Mouse (Mus musculus) brown adipose tissue, adult 24 weeks (tissue): ENCODE results near the gene Dab2. TPM values are rescaled to one million over a fixed set of nuclear protein-coding genes. Genes with fewer than 3 reads are reported as not detected.

Experiments
- H3K27ac ChIP-seq: fragments of 200-500 bp; replicated peaks from 2 replicates; pipeline ENCODE4 v1.5.1; 2012; ENCODE audit warnings: low read depth, mild to moderate bottlenecking, low read length
- H3K4me1 ChIP-seq: fragments of 200-500 bp; 2 replicates; pipeline ENCODE4 v1.6.1; 2012; ENCODE audit warnings: low read length, mixed read lengths; ENCODE audit not compliant: control insufficient read depth, insufficient read depth, insufficient read length
- H3K4me3 ChIP-seq: fragments of 200-500 bp; 2 replicates; pipeline ENCODE4 v1.5.1; 2012; ENCODE audit warnings: low read depth, mild to moderate bottlenecking, low read length, moderate library complexity; ENCODE audit not compliant: insufficient read depth
- polyA plus RNA-seq: library from polyadenylated mRNA; stranded (reverse); fragments of >200 nt; gene quantifications from 2 replicates; pipeline ENCODE4 v1.2.4, GENCODE M21; 2012; ENCODE audit not compliant: missing spikeins, insufficient read depth, insufficient read length

Gene Dab2
- polyA plus RNA-seq = 14.9 and 20.8 TPM in 2 replicates

DNA sequence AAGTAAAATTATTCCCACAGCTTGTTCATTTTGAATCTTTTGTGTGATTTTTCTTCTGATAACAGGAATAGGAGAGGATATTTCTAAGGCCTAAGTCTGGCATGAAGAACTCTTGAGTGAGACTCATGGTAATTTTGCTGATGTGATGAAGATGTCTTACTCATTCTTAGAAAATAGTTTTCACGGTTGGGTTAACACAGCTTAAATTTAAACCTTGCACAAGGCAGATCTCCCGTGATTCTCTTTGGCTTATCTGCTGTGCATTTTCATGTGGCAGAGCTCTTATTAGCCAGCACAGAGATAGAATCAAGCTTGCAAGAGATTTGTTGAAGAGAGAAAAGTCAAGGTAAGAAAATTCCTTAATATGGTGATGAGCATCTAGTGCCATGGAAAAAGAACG is at the start of gene Dab2:
Gene Dab2, plus strand, starts transcription at position 235 of the 400 bp plus-strand sequence.
- Histone ChIP-seq H3K27ac (no peak within 1 kb of the TSS), H3K4me1 (no peaks in the 10 kb centered on the region), H3K4me3 (no peak within 1 kb of the TSS)

DNA sequence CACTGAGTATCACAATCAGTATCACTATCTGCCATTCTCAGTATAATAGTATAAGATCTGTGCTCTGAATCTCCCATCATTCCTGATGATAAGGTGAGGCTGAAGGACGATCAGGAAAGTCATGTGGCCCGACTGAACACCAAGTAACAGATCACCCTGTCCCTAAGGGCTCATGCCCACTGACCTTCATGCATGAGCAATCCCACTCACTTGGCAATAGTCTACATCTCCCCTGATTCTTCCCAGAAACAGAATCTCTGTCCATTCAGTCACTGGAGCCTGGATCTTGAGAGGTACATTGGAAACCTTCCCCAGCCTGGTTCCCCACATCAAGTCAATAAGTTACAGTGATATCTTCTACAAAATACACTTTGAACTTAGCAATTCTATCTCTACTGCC is 46.1 kb upstream of the Dab2 start:
- Histone ChIP-seq H3K4me1 (no peaks in the 10 kb centered on the region), H3K4me3 (no peak overlapping the region), H3K27ac (no peak overlapping the region)

DNA sequence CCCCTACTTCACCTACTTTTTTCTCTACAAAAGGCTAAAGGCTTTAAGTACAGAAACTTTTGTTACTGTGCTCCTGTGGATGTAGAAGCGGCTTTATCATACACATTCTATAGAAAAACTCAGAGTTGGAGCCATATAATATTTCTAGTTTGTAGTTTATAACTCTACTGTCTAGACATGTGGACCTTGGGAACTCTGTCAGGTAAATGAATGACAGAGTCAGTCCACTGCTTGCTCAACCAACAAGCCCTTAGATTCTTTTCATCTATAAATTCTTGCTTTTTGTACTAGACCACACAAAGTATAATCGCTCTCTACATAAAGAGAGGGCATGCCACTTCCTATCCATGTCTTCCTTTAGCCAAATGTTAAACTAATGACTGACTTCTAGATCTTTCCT is 45.2 kb upstream of the Dab2 start:
- Histone ChIP-seq H3K4me3 (no peak overlapping the region), H3K4me1 (peaks cover 3% of the 10 kb centered on the region; the same call in 1 of the 2 replicates), H3K27ac (no peak overlapping the region)

DNA sequence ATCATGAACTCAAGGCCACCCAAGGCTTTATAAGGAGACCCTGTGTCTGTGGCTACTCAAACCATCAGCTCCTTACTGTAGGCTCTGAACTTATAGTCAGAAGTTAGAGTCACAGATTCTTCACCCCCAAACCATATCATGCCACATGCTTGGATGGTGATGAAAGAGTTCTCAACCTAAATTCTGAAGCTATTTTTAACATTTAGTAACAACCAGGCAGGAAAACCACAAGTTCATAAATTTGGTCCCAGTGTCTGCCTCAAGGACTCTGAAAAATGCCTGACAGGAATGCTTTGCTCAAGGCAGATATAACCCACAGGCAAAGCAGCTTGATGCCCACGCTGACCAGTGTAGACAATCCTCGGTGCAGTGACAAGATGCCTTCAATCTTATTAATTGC is 42.5 kb upstream of the Dab2 start:
- Histone ChIP-seq H3K4me1 (peaks cover 16% of the 10 kb centered on the region; the same call in 1 of the 2 replicates), H3K4me3 (no peak overlapping the region), H3K27ac (no peak overlapping the region)

DNA sequence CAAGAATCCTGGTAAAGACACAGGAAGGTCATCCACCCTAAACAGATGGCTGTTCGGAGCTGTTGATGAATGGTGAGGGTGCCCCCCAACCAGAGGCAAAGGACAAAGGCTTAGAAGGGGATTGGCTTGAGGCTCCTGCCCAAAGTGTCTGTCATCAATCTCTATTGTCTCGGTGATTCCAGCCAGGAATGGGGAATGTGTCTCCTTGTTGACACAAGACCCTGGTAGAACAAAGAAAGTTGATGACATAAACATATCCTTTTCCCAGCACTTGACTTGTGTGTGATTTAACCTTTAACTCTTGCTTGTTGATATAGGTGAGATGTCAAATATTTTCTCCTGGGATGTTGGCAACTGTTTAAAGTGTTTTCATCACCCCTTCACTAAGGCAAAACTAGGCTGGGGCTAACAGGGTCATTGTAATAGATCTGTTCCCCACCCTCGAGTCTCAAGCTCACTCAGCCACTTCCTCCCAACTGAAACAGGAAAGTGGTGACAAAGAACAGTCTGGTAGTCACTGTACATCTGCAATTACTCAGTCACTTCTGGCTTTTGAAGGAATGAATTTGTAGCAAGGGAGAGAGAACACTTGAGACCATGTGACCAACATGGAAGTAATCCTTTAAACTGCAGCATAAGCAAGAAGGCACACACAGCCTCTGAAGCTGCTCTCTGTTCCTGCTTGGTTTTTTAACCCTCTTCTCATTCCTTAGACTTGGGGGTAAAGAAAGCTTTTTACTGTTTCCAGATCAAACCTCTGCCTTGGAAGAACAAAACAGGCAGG is 39.4 kb upstream of the Dab2 start:
- Histone ChIP-seq H3K4me1 (peaks cover 16% of the 10 kb centered on the region; the same call in 1 of the 2 replicates), H3K27ac (peak overlapping the region; percentile 87), H3K4me3 (no peak overlapping the region)

DNA sequence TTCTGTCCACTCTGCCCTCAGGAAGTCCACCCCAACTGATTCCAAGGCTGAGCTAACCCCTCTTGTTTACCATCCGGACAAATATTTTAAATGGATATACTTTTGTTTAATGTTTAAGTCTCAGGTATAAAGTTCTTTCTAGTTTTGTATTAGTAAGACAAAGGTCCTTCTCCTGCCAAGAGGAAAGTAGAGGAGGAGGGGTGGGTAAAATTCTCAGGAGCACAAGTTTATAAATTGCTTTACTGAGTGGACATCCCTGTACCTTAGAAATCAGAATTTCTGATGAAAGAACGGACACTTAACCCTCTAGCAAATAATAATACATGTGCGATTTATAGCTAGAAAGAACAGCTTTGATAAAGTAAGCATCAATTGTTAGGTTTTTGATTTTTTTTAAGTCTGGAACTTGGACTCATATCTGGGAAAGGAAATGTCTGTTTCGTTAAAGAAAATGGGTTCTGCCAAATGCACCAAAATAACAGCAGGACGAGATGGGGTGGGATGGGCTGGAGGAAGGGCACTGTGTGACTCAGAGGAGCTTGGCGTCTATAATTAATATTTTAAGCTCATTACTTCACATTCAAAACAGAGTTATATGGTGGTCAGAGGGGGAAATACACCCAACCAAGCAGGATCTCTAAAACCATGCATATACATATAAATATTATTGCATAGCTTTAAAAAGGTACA is 38.7 kb upstream of the Dab2 start:
- Histone ChIP-seq H3K4me3 (no peak overlapping the region), H3K27ac (peak overlapping the region; percentile 87), H3K4me1 (peaks cover 16% of the 10 kb centered on the region; the same call in 1 of the 2 replicates)

DNA sequence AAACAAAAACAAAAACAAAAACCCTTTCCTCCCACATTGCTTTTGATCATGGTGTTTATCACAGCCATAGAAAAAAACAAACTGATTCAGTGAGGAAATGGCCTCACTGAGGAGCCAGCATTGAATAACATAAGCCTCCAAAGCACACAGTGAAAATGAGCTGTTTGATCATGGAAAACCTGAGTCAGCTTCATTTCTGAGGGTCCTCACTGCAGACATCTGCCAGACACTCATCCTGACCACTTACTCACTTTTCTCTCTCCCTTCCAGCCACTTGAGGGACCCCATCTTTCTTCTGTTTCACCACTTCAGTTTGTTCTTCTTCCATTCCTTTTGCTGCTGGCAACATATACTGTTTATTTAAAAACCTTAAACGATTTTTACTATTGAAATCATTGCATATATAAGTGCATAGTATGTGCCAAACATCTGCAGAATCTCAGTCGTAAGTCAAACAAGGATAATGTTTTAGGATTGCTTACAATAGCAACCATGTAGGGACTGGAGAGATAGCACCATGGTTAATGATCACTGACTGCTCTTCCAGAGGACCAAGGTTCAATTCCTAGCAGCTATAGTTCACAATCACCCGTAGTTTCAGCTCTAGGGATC is 32.3 kb upstream of the Dab2 start:
- Histone ChIP-seq H3K27ac (no peak overlapping the region), H3K4me1 (no peaks in the 10 kb centered on the region), H3K4me3 (no peak overlapping the region)

DNA sequence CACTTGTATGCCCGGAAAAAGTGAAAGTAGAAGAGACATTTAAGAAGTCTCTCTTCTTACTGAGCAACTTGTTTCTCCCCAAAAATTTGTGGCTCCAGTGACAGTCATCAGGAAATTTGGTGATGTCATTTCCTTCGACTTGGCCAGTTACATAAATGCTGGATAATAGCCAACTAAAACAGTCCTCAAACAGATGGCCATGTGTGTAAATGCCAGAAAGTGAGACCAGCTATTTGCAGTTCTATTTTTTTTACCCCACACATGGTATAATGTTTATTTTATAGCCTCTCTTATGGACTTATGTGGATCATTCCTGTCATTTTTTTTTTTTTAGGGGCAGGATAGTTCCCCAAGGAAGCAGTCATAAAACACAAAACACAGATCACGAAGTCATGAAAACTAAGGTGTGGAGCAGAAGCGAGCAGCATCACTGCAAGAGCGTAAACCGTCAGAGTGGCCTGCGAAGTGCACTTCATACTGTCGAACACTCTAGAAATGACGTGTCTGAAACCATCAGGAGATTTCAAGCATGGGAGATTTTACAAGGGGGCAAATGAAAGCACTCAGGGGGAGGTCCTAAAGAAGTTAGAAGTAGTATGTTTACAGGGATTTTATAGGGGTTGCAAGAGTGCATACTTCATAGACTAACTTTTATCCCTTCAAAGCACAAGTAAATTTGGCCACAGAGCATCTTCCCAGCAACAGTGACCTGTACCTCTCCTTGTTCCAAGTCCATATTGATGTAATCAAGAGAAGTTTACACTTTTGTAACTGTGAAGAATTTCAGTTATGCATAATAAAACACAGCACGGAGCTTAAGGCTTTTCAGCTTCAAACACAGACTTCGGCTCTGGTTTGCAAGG is 20.8 kb upstream of the Dab2 start:
- Histone ChIP-seq H3K27ac (peak overlapping the region; percentile 53; the same call in 1 of the 2 replicates), H3K4me3 (no peak overlapping the region), H3K4me1 (peaks cover 5% of the 10 kb centered on the region; the same call in 1 of the 2 replicates)

DNA sequence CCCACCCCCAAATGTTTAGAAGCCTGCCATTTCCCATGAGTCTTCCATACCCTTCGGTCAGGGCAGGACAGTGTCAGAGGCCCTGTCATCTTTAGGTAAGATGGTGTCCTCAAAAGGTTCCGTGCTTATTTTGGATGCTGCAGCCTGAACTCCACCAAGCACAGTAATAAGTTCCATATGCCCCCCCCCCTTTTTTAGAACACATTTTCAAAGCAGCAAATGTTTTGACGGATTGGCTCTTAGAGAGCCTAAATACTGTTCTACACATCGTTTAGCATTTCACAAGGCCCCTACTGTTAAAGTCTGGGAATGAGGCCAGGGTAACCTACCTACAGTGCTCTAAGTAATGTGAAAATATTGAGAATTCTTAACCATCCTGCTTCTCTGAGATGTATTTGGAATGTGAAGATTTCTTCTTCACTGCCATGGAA is 19.6 kb upstream of the Dab2 start:
- peaks cover 5% of the 10 kb centered on the region; the same call in 1 of the 2 replicates for H3K4me1 ChIP-seq
- no peak overlapping the region for H3K4me3 ChIP-seq
- H3K27ac ChIP-seq = no peak overlapping the region

DNA sequence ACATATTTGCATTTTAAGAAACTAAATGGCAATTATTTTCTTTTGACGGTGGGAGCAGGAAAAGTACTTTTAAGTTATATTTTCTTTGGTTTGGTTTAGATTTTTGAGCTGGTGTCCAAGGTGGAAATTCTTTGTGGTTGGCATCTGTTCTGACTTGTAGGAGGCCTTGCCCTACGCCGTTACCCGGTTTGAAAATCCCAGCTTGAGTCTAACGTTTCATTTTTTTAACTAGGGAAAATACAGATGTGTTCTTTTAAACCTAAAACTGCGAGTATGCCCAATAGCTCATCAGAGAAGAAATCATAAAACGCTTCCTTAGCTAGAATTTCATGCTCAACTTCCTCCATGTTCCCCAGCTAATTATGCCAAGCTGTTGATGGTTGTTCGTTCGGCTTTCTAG is 16.3 kb upstream of the Dab2 start:
- H3K4me1 ChIP-seq = peaks cover 5% of the 10 kb centered on the region; the same call in 1 of the 2 replicates
- no peak overlapping the region for H3K27ac ChIP-seq
- H3K4me3 ChIP-seq = no peak overlapping the region

DNA sequence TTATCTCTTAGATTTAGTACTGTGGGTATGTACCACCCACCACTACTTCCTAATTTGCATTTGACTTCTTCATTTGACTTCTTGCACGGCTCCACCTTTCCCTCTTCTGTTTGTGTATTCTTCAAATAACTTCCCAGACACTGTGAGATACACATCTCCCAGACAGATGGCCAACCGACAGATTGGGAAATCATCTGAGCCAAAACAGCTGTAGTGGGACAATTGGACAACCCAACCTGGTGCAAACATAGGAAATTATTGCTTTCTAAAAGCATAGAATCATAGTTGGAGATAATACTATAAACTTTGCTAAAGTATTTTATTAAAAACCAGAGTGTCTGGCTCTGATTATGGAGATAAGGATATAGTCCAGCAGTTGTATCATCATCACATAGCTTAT is 3.5 kb upstream of the Dab2 start:
- Histone ChIP-seq H3K27ac (no peak overlapping the region), H3K4me3 (no peak overlapping the region), H3K4me1 (no peaks in the 10 kb centered on the region)

DNA sequence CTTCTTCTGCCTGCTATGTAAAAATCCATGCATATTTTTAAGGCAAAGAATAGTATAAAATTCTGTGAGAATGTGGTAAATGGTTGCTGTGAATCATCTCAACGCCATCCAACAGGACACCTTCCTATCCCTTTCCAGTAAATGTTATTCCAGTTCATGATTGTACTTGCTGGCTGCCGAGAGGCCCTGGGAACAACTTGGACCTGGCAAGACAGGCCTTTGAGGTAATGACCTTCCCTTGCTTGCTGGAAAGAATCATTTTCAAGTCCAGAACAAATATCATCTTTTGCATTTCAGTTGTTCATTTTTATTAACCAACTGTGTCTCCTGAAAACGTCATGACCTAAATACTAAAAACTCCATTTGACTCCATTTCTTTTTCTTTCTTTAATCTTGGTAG is 862 bp upstream of the Dab2 start:
- Histone ChIP-seq H3K27ac (no peak overlapping the region), H3K4me3 (no peak overlapping the region), H3K4me1 (no peaks in the 10 kb centered on the region)

DNA sequence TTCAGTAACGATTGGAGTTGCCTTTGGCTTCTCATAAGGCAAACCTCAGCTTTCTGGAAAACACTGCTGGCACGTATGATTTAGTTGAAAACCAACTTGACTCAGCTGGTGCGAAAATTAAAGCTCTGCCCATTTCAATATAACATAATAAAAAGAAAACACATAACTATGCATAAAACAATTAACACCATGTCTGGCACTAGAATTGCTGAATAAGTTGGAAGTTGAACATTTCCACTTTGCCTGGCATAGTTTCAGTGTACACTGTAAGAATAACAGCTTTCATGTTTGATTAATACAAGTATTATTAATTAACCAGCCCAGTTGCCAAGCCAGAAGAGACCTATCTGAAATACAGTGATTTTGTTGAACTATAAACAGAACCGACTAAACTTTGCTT is 2.6 kb downstream of the Dab2 start:
- no peaks in the 10 kb centered on the region for H3K4me1 ChIP-seq
- H3K4me3 ChIP-seq = no peak overlapping the region
- H3K27ac ChIP-seq = no peak overlapping the region

DNA sequence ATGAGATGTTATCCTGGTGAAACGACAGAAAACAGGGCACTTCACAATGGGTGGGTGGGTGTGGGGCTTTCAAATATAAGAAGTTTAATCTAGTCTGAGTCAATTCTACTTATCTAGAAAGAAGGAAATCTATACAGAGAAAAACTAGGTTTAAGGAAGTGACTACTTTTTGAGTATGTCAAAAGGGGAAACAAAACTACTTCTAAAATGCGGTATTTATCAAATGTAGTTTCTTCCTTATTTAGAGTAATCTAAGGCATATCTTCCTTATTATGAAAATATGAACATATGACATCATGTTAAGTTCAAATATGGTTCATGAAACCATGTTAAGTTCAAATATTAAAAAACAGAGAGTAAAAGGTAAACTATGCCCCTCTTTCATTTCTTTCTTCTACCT is 4.2 kb downstream of the Dab2 start:
- no peaks in the 10 kb centered on the region for H3K4me1 ChIP-seq
- H3K4me3 ChIP-seq = no peak overlapping the region
- H3K27ac ChIP-seq = no peak overlapping the region

DNA sequence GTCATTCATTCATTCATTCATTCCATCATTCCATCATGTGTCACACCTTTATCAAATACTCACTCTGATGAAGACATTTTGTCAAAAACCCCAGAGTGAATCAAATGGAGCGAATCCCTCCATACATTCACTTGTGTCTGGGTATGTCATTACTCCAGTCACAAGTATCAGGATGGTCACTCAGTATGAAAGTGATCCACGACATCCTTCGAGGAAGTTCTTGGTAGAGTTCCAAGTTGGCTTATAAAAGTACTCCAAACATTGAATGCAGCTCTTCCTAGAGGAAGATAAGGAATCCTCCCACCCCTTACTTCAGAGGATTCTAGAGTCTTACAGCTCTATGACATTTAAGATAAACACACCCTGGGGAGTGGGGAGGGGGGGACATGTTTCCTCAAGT is 10.0 kb downstream of the Dab2 start:
- Histone ChIP-seq H3K27ac (no peak overlapping the region), H3K4me1 (no peaks in the 10 kb centered on the region), H3K4me3 (no peak overlapping the region)
